Mouse (Mus musculus) stomach, postnatal 0 days (tissue): ENCODE results near the gene Tnfsfm13. TPM values are rescaled to one million over a fixed set of nuclear protein-coding genes. Genes with fewer than 3 reads are reported as not detected.

Experiments
- ATAC-seq: fragments of 200-750 bp; cut with Nextera tagmentation; 2 replicates; pipeline ENCODE4 v1.8.0; 2017; ENCODE audit not compliant: low FRiP score, low TSS enrichment
- DNase-seq: peaks from one replicate; pipeline ENCODE4 v3.0.0-alpha.2; 2016; ENCODE audit warnings: low spot score
- H3K27ac ChIP-seq: fragments of 300-500 bp; sonication (generic); replicated peaks from 2 replicates; pipeline ENCODE4 v1.5.1; 2014; ENCODE audit warnings: mild to moderate bottlenecking, control low read depth
- H3K27me3 ChIP-seq: fragments of 300-500 bp; sonication (generic); 2 replicates; pipeline ENCODE4 v1.6.1; 2014; ENCODE audit warnings: low read length; ENCODE audit not compliant: control insufficient read depth, insufficient read depth
- H3K36me3 ChIP-seq: fragments of 300-500 bp; sonication (generic); 2 replicates; pipeline ENCODE4 v1.6.1; 2014; ENCODE audit warnings: low read length, mixed read lengths; ENCODE audit not compliant: control insufficient read depth, insufficient read depth
- H3K4me1 ChIP-seq: fragments of 300-500 bp; sonication (generic); replicated peaks from 2 replicates; pipeline ENCODE4 v1.6.1; 2014; ENCODE audit warnings: antibody characterized with exemption; ENCODE audit not compliant: control insufficient read depth, insufficient read depth
- H3K4me2 ChIP-seq: fragments of 300-500 bp; sonication (generic); replicated peaks from 2 replicates; pipeline ENCODE4 v1.6.1; 2014; ENCODE audit warnings: low read depth, mild to moderate bottlenecking, control low read depth, moderate library complexity
- H3K4me3 ChIP-seq: fragments of 300-500 bp; sonication (generic); 2 replicates; pipeline ENCODE4 v1.5.1; 2014; ENCODE audit warnings: low read depth, low read length, control low read depth
- H3K9ac ChIP-seq: fragments of 300-500 bp; sonication (generic); 2 replicates; pipeline ENCODE4 v1.6.1; 2014; ENCODE audit warnings: mild to moderate bottlenecking, low read length, control low read depth, mixed read lengths
- H3K9me3 ChIP-seq: fragments of 300-500 bp; sonication (generic); 2 replicates; pipeline ENCODE4 v1.6.1; 2016; ENCODE audit warnings: low read length; ENCODE audit not compliant: control insufficient read depth
- CTCF ChIP-seq: IDR thresholded peaks from 2 replicates; pipeline ENCODE4 v1.5.1; 2016; ENCODE audit warnings: antibody characterized with exemption, low read depth, mild to moderate bottlenecking, moderate library complexity
- EP300 ChIP-seq: optimal IDR thresholded peaks from 2 replicates; pipeline ENCODE3; 2016; ENCODE audit warnings: antibody characterized with exemption
- whole genome bisulfite sequencing: fragments of 180-500 bp; shearing (Covaris S2); extraction: QIAGEN DNeasy Blood & Tissue Kit; methylation state at CpG from one replicate; pipeline ENCODE4 v1.1.7; 2014; 5-methylcytosine and 5-hydroxymethylcytosine counted together
- polyA plus RNA-seq: library from polyadenylated mRNA; unstranded; fragments of >200 nt; fragmentation: Nextera tagmentation; extraction: Ambion mirVana; gene quantifications from 2 replicates; pipeline ENCODE4 v1.2.1, GENCODE M21; 2015

Gene Tnfsfm13
- polyA plus RNA-seq, 1 experiment from 2014 or later: 4.1 TPM

GRCm38 (mm10) chr11:69666665-69667005, 29.3 kb downstream of the Tnfsfm13 start:
- Histone ChIP-seq H3K27ac (no peak overlapping the region; the same call in 1 of the 2 replicates), H3K4me2 (no peak overlapping the region), H3K27me3 (no peaks in the 10 kb centered on the region), H3K4me1 (0 out of 2 replicates have a peak, but pooled peaks cover 2% of the 10 kb centered on the region), H3K36me3 (peaks cover 16% of the 10 kb centered on the region), H3K9ac (no peak overlapping the region), H3K4me3 (no peak overlapping the region), H3K9me3 (no peaks in the 10 kb centered on the region)
- TF ChIP-seq CTCF (no peak), EP300 (no peak)
- WGBS: 71% methylated on average over 3 of the region's 3 CpGs
- DNase-seq: no peak
- ATAC-seq: no peak

GRCm38 (mm10) chr11:69665961-69666664, 29.8 kb downstream of the Tnfsfm13 start, which contains the start of gene Cd68:
Gene Cd68 (minus strand): TSS chr11:69666153.
- Histone ChIP-seq H3K4me2 (no peak within 1 kb of the TSS), H3K27me3 (no peaks in the 10 kb centered on the region), H3K4me1 (0 out of 2 replicates have a peak, but pooled peaks cover 2% of the 10 kb centered on the region), H3K9ac (no peak within 1 kb of the TSS), H3K36me3 (peaks cover 16% of the 10 kb centered on the region), H3K27ac (peak within 1 kb of the TSS; percentile 70), H3K4me3 (no peak within 1 kb of the TSS), H3K9me3 (no peaks in the 10 kb centered on the region)
- no peak for TF ChIP-seq CTCF
- no peak for TF ChIP-seq EP300
- peak; percentile 78 for DNase-seq
- 20% methylated on average over 7 of the region's 7 CpGs for WGBS
- ATAC-seq: peak; percentile 47

GRCm38 (mm10) chr11:69665457-69665960, 30.4 kb downstream of the Tnfsfm13 start:
- no peak overlapping the region for H3K4me2 ChIP-seq
- H3K4me3 ChIP-seq: no peak overlapping the region
- ATAC-seq (no peak), DNase-seq (no peak)
- H3K27ac ChIP-seq: peak overlapping the region; percentile 70
- no peak overlapping the region for H3K9ac ChIP-seq
- no peak for TF ChIP-seq CTCF
- TF ChIP-seq EP300: no peak
- H3K36me3 ChIP-seq: peaks cover 16% of the 10 kb centered on the region
- 60% methylated on average over 9 of the region's 9 CpGs for WGBS
- no peaks in the 10 kb centered on the region for H3K9me3 ChIP-seq
- 0 out of 2 replicates have a peak, but pooled peaks cover 2% of the 10 kb centered on the region for H3K4me1 ChIP-seq
- H3K27me3 ChIP-seq: no peaks in the 10 kb centered on the region

GRCm38 (mm10) chr11:69664841-69665240, 31.1 kb downstream of the Tnfsfm13 start:
- Histone ChIP-seq H3K4me1 (0 out of 2 replicates have a peak, but pooled peaks cover 2% of the 10 kb centered on the region), H3K4me3 (no peak overlapping the region), H3K27me3 (no peaks in the 10 kb centered on the region), H3K9me3 (no peaks in the 10 kb centered on the region), H3K4me2 (no peak overlapping the region), H3K27ac (no peak overlapping the region; the same call in 1 of the 2 replicates), H3K9ac (no peak overlapping the region), H3K36me3 (peaks cover 16% of the 10 kb centered on the region)
- ATAC-seq (no peak), DNase-seq (no peak)
- WGBS: 86% methylated on average over 7 of the region's 7 CpGs
- TF ChIP-seq EP300 (no peak), CTCF (no peak)

GRCm38 (mm10) chr11:69663795-69664194, 32.1 kb downstream of the Tnfsfm13 start:
- Histone ChIP-seq H3K36me3 (peaks cover 10% of the 10 kb centered on the region), H3K9ac (no peak overlapping the region), H3K27me3 (no peaks in the 10 kb centered on the region), H3K4me2 (no peak overlapping the region), H3K4me3 (no peak overlapping the region), H3K9me3 (no peaks in the 10 kb centered on the region), H3K4me1 (0 out of 2 replicates have a peak, but pooled peaks cover 2% of the 10 kb centered on the region), H3K27ac (peak overlapping the region; percentile 96; the same call in 1 of the 2 replicates)
- 74% methylated on average over 6 of the region's 6 CpGs for WGBS
- TF ChIP-seq CTCF (no peak), EP300 (no peak)
- no peak for DNase-seq
- ATAC-seq: no peak
